Mouse (Mus musculus) bone marrow macrophage, adult 2 months (primary cell): ENCODE data around the gene Prkaa2. TPM values are rescaled to one million over a fixed set of nuclear protein-coding genes. Genes with fewer than 3 reads are reported as not detected.

Source experiments
- H3K27ac ChIP-seq: 2 replicates; pipeline ENCODE4 v1.5.1; 2012; ENCODE audit warnings: low read depth, low read length; ENCODE audit not compliant: insufficient read depth
- H3K4me1 ChIP-seq: 2 replicates; pipeline ENCODE4 v1.6.1; 2012; ENCODE audit warnings: low read length; ENCODE audit not compliant: control insufficient read depth, insufficient read depth
- H3K4me3 ChIP-seq: 2 replicates; pipeline ENCODE4 v1.5.1; 2012; ENCODE audit warnings: mild to moderate bottlenecking, low read length, moderate library complexity; ENCODE audit not compliant: insufficient read depth
- CTCF ChIP-seq: IDR thresholded peaks from 2 replicates; pipeline ENCODE4 v1.5.1; 2012; ENCODE audit warnings: low read depth, mild to moderate bottlenecking, low read length, moderate library complexity
- POLR2A ChIP-seq: IDR thresholded peaks from 2 replicates; pipeline ENCODE4 v1.6.1; 2012; ENCODE audit warnings: mild to moderate bottlenecking, low read depth, low read length, borderline replicate concordance
- polyA plus RNA-seq: library from polyadenylated mRNA; stranded (reverse); fragments of >200 nt; gene quantifications from 2 replicates; pipeline ENCODE4 v1.2.4, GENCODE M21; 2012; ENCODE audit not compliant: missing spikeins, insufficient read depth, insufficient read length

Prkaa2 gene
- polyA plus RNA-seq, 1 experiment: 0.09 TPM

DNA sequence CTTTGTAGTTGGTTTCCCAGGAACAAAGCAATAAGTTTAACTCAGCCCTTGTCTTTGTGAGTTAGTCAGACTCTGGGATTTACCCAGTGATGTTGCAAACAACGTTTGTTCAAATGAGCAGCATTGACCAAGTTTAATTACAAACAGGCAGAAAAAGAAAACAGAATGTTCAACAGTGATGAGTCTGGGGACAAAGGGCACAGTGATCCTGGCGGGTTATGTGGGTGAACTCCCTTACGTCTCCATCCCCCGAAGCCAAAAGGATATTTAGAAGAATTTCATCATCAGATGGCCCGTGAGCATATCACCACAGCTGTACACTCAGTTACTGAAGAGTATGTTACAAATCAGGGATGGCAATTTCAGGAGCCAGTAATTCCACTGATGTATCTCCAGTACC, 110.0 kb downstream of the Prkaa2 start:
- TF ChIP-seq POLR2A: no peak
- no peak for TF ChIP-seq CTCF
- no peak overlapping the region for H3K27ac ChIP-seq

DNA sequence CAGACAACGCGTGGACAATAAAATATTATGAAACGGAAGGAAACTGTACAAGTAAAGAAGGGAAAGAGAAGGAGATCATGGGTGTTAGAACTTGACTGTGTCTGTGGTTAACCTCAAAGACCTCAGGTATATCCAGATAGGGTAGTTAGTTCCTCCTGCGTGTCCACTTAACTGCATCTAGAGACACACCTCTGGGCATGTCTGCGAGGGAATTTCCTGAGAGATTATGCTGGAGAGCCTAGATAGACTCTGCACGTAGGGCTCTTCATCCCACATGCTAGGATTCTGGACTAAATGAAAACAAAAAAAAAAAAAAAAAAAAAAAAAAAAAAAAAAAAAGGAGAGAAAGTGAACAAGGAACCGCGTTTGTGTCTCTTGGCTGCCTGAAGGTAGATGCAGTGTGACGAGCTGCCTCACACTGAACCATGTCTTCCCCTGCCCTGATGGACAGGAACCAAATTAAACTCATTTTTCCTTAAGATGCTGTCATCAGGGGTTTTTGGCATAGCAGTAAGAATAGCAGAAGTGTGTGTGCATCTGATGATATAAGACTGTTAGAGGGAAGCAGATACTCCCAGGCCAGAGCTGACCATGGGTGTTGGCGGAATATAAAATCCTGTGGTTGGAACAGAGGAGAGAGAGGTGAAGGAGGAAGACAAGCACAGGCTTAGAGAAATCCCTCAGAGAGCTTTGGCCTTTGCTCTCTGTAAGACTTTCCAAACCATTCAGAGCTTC, 116.4 kb downstream of the Prkaa2 start:
- no peak for TF ChIP-seq CTCF
- no peak for TF ChIP-seq POLR2A
- Histone ChIP-seq H3K4me3 (no peak overlapping the region), H3K27ac (no peak overlapping the region), H3K4me1 (no peaks in the 10 kb centered on the region)

More for the DNA sequence above, 110.0 kb downstream of the Prkaa2 start:
- no peaks in the 10 kb centered on the region for H3K4me1 ChIP-seq
- H3K4me3 ChIP-seq: no peak overlapping the region

DNA sequence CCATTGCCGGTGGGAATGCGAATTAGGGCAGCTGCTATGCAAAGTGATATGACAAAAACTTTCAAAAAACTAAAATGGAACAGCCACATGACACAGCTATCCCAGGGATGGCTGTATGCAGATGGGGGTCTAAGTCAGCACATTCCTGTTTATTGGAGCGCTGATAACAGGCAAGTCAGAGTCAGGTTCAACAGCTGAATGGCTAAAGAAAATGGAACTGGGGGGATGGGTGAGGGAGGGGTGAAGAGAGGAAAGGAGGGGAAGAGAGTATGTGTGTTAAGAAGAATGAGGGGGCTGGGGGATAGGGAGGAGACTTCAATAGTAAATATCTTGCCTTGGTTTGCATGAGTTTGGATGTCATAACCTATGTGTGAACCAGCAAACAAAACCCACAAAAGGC, 117.4 kb downstream of the Prkaa2 start:
- TF ChIP-seq POLR2A (no peak), CTCF (no peak)

DNA sequence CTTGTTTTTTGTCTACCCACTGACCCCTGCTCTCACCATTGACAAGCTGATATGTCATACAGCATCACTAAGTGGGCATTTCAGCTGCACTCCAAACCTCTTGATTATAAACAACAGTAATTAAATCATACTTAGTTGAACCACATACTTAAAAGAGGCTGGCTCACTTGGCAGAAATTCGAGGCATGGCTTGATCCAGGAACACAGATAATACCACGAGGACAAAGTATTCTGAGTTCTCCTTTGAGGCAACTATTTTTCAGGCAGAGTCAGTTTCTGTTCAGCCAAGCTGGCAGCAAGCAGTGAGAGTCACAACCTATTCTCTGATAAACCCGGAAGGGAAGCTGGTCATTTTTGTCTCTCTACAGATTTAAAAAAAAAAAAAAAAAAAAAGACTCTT, 119.0 kb downstream of the Prkaa2 start:
- TF ChIP-seq POLR2A: no peak
- no peak for TF ChIP-seq CTCF
- no peak overlapping the region for H3K4me3 ChIP-seq
- no peaks in the 10 kb centered on the region for H3K4me1 ChIP-seq
- no peak overlapping the region for H3K27ac ChIP-seq

More for the DNA sequence above, 117.4 kb downstream of the Prkaa2 start:
- no peak overlapping the region for H3K27ac ChIP-seq
- no peaks in the 10 kb centered on the region for H3K4me1 ChIP-seq
- no peak overlapping the region for H3K4me3 ChIP-seq

DNA sequence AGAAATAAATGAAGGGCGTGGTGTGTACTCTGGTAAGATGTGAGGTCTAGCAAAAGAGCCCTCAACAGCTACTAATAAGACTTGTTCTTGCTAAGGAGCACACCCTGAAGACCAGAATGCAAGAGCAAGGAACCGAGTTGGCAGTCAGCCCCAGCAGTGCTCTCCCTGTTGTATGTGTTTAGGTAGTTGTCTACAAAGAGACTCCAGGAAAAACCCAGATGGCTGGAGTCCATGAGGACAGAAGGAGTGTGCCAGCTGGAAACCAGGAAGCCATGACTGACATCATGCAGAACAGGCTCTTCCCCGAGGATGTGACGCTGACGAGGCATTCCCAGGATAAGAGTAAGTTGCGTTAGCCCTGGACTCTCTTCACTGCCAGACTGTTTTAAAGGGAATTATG, 119.7 kb downstream of the Prkaa2 start:
- no peak for TF ChIP-seq POLR2A
- no peak for TF ChIP-seq CTCF
- no peak overlapping the region for H3K4me3 ChIP-seq
- H3K27ac ChIP-seq: no peak overlapping the region
- H3K4me1 ChIP-seq: no peaks in the 10 kb centered on the region

DNA sequence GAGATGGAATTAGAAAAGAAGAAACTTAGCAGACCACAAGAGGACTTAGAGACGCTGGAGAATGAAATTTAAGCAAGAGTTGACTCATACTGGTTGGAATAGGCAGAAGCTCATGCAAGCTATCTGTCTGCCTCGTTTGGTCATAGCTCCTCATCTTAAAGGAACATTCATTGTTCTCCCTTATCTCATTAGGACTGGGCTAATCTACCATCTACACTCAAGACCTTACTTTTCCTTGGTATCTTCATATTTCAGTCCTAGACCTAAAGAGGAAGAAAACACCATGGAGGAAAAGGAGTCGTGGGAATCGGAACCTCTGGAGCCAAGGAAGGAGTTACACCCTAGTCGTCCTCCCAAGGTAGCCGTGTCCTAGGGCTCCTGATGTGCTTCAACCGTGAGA, 121.0 kb downstream of the Prkaa2 start:
- Histone ChIP-seq H3K4me1 (no peaks in the 10 kb centered on the region), H3K4me3 (no peak overlapping the region), H3K27ac (no peak overlapping the region)
- TF ChIP-seq POLR2A (no peak), CTCF (no peak)

DNA sequence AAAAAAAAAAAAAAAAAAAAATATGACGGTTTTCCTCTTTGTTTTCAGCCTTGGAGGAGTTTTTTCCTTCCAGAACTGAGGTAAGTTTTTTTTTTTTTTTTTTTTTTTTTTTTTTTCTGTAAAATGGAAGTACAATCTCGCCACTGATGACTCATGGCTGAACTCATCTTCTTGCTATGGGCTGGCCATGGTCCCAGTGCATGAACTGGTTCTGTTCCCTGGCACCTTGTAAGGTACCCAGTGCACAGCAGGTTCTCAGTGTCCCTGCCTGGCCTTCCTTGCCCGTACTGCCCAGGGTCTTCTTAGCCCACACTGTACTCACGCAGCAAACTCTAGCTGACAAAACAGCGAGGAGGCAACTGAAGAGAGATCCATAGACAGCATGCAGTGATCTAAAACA, 121.6 kb downstream of the Prkaa2 start:
- H3K4me1 ChIP-seq: no peaks in the 10 kb centered on the region
- TF ChIP-seq CTCF: no peak
- no peak for TF ChIP-seq POLR2A
- no peak overlapping the region for H3K4me3 ChIP-seq
- H3K27ac ChIP-seq: no peak overlapping the region

DNA sequence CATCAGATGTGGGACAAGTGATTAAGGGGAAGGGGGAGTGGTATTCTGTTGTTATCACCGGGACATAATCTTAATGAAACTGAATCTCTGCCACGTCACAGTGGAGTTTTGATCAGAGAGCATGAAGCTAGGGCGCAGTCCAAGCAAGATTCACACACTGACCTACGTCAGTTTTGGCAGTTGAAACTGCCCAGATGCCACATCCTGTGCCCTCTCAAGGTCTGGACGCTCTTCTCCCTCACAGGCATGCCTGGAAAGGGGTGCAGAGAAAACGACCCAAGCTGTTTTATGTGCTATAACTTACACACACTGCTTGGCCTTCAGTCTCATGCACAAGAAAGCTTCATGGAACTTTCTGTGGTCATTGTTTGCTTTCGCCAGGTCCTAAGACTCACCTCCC, 122.1 kb downstream of the Prkaa2 start:
- TF ChIP-seq POLR2A (no peak), CTCF (no peak)
- Histone ChIP-seq H3K4me1 (no peaks in the 10 kb centered on the region), H3K27ac (no peak overlapping the region), H3K4me3 (no peak overlapping the region)

DNA sequence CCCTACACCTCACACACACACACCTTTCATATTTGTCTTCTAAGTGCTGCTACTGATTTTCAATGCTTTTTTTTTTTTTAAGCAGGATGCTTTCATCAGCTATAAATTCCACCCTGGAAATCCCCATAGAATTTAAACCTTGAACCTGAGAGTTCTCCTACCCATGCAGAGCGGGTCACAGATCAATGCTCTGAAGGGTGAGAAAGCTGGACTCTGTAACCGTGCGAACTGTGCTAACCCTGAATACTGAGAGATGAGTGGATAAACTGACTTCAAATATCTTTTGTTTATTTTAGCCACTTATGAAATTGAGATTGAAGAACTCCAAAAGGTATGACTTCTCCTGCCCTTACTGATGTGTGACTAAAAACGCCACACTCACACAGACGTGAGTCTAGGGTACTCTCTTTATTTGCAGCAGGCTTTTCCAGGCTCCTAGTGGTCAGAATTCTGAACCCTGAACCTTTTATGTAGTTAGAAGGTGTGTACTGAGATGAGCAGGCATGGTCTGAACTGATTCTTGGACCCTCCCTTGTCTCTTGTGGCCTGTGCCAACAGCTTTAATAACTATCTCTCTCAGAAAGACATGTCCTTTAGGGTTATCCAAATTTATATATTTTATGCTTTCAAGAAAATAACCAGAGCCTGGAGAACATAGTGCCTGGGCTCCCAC, 123.6 kb downstream of the Prkaa2 start:
- TF ChIP-seq POLR2A (no peak), CTCF (no peak)
- Histone ChIP-seq H3K27ac (no peak overlapping the region), H3K4me3 (no peak overlapping the region), H3K4me1 (no peaks in the 10 kb centered on the region)

Other genes starting within 250 kb of the Prkaa2 start
- not detected in 2 replicates for gene C8a, start 233.5 kb downstream of the Prkaa2 start, polyA plus RNA-seq
- gene Fyb2, start 196.4 kb downstream of the Prkaa2 start, polyA plus RNA-seq: not detected in 2 replicates
- gene Plpp3, start 47.5 kb upstream of the Prkaa2 start, polyA plus RNA-seq: 0.43 and 0.58 TPM in 2 replicates